Mouse (Mus musculus) heart, postnatal 14 days (tissue): ENCODE measurements at regions not wholly inside any gene's neighbourhood (a gene's known extent, or its start where the extent isn't known, plus 50 kb on each side); places are given as distances from the start of the nearest gene placed in this dataset.

Experiments
- DNase-seq, 2 experiments: peaks; one replicate each; pipeline ENCODE4 v3.0.0; 2021 to 2022
- intact Hi-C: fragments of 180-260 bp; cut with DNase I; formaldehyde crosslinking; loops from one replicate; pipeline ENCODE4 v1.15.1; 2025

GRCm38 (mm10) chr3:39062415-39062814, 175.7 kb downstream of the Fat4 start:
- DNase-seq, result no peak
- intact Hi-C loops, result no loop called here

- intact Hi-C loops, result no loop called here
- no peak for DNase-seq
Observed at GRCm38 (mm10) chr3:39065457-39065856, 178.7 kb downstream of the Fat4 start.

GRCm38 (mm10) chr3:39069011-39069410, 182.3 kb downstream of the Fat4 start:
- no peak for DNase-seq
- intact Hi-C loops, result no loop called here

GRCm38 (mm10) chr3:39082678-39083270, 196.0 kb downstream of the Fat4 start:
- intact Hi-C loops, result no loop called here
- DNase-seq, result no peak

GRCm38 (mm10) chr3:39088948-39089347, 202.2 kb downstream of the Fat4 start:
- DNase-seq, result no peak
- intact Hi-C loops, result no loop called here

GRCm38 (mm10) chr3:39102324-39102723, 215.6 kb downstream of the Fat4 start:
- intact Hi-C loops, result no loop called here
- DNase-seq, result no peak

GRCm38 (mm10) chr3:39109756-39110392, 223.1 kb downstream of the Fat4 start:
- DNase-seq, result no peak

GRCm38 (mm10) chr3:39114056-39114455, 227.3 kb downstream of the Fat4 start:
- DNase-seq, result no peak
- intact Hi-C loops, result no loop called here

More at GRCm38 (mm10) chr3:39109756-39110392, 223.1 kb downstream of the Fat4 start:
- intact Hi-C loops, result no loop called here

GRCm38 (mm10) chr3:39114826-39115225, 228.1 kb downstream of the Fat4 start:
- DNase-seq, result no peak
- intact Hi-C loops, result no loop called here

GRCm38 (mm10) chr3:39115441-39115840, 228.7 kb downstream of the Fat4 start:
- no peak for DNase-seq
- intact Hi-C loops, result no loop called here

- intact Hi-C loops, result no loop called here
- DNase-seq, result no peak
Observed at GRCm38 (mm10) chr3:39122250-39122649, 235.5 kb downstream of the Fat4 start.

GRCm38 (mm10) chr3:39130532-39130931, 243.8 kb downstream of the Fat4 start:
- no peak for DNase-seq
- intact Hi-C loops, result no loop called here

- intact Hi-C loops, result no loop called here
- no peak for DNase-seq
Observed at GRCm38 (mm10) chr3:39165006-39165667, 278.4 kb downstream of the Fat4 start.

- intact Hi-C loops, result no loop called here
- peak in 1 of 2 experiments; percentile 14 for DNase-seq
Observed at GRCm38 (mm10) chr3:39182646-39183045, 295.9 kb downstream of the Fat4 start.

- DNase-seq, result no peak
- intact Hi-C loops, result no loop called here
Observed at GRCm38 (mm10) chr3:39195102-39195501, 308.4 kb downstream of the Fat4 start.

GRCm38 (mm10) chr3:39202662-39203061, 315.9 kb downstream of the Fat4 start:
- intact Hi-C loops, result no loop called here
- DNase-seq, result no peak

- intact Hi-C loops, result no loop called here
- no peak for DNase-seq
Observed at GRCm38 (mm10) chr3:39208651-39209050, 321.9 kb downstream of the Fat4 start.

GRCm38 (mm10) chr3:39209382-39210165, 322.8 kb downstream of the Fat4 start:
- intact Hi-C loops, result no loop called here
- no peak for DNase-seq

GRCm38 (mm10) chr3:39211670-39212069, 324.9 kb downstream of the Fat4 start:
- DNase-seq, result no peak
- intact Hi-C loops, result no loop called here

- intact Hi-C loops, result loop anchor here (1.0 to 5.0 kb wide), 3 partner anchors 218 to 334 kb away; partner anchors contain the start of gene Fat4
- DNase-seq, result peak; percentile 46 to 55
Observed at GRCm38 (mm10) chr3:39220011-39220706, 333.4 kb downstream of the Fat4 start.
